Comparison of ENCODE assay signal across 12 mouse cellular contexts in genomic region chr11:54595905-54596555, GRCm38 (mm10).
DNase-seq lines count a peak whose midpoint lies in the region; TF ChIP-seq lines count a peak whose summit lies in the region.
"Had no signal": no experiment of that assay in that cellular context is flagged by ENCODE, and none has a peak within 500 bp of the region (broad histone marks: within the 10 kb centered on the region; RNA-seq: fewer than 3 reads in every experiment).

No protein-coding gene starts in this region.

- TF ChIP-seq POLR2A in cortical plate, adult 2 months (IDR thresholded peaks at IDR 0.05; ENCODE audit: extremely low read depth, insufficient read depth, low read length): peak; percentile 31; the same call in 1 of the 2 replicates

- peak in 1 of 2 experiments; percentile 19 for DNase-seq in left cerebral cortex, adult 2 months (ENCODE audit: extremely low spot score in 1 of 2, low spot score in 2 of 2)
- no peak for DNase-seq in left cerebral cortex, postnatal 10 days (ENCODE audit: extremely low spot score in 1 of 2, low spot score in 2 of 2)
- DNase-seq in left cerebral cortex, postnatal 25 days (ENCODE audit: low spot score in 2 of 2): peak; percentile 35 to 47
- DNase-seq in retina, postnatal 1 day: peak; percentile 31
- no peak for DNase-seq in natural killer cell, adult 2 months (ENCODE audit: low spot score in 2 of 2)
- no peak for DNase-seq in adrenal gland, postnatal 14 days
- DNase-seq in lung, postnatal 14 days: no peak
- DNase-seq: kidney, postnatal 14 days; spleen, adult 18-20 months had no signal

- no peaks in the 10 kb centered on the region; the same call in 1 of the 2 replicates for H3K4me1 ChIP-seq in cortical plate, adult 2 months (ENCODE audit: control insufficient read depth, insufficient read depth, low read length)

- peak overlapping the region; percentile 60 for H3K27ac ChIP-seq in left cerebral cortex, adult 2 months
- peak overlapping the region; percentile 87 for H3K27ac ChIP-seq in cortical plate, adult 2 months (ENCODE audit: insufficient read depth, low read length)
- H3K27ac ChIP-seq: liver, embryonic 12.5 days had no signal

- intact Hi-C loops in left cerebral cortex, adult 2 months (cut with DNase I): no loop called here
- intact Hi-C loops in left cerebral cortex, postnatal 10 days (cut with DNase I): no loop called here
- intact Hi-C loops in left cerebral cortex, postnatal 25 days (cut with DNase I): no loop called here

- H3K4me3 ChIP-seq in left cerebral cortex, adult 2 months: peak overlapping the region; percentile 45
- peak overlapping the region; percentile 72 for H3K4me3 ChIP-seq in cortical plate, adult 2 months (ENCODE audit: insufficient read depth, low read length)
- H3K4me3 ChIP-seq: liver, embryonic 12.5 days; megakaryocyte, embryonic 14.5 days had no signal

- no peak for TF ChIP-seq CTCF in left cerebral cortex, adult 2 months (IDR thresholded peaks at IDR 0.05)
- no peak for TF ChIP-seq CTCF in cortical plate, adult 2 months (IDR thresholded peaks at IDR 0.05; ENCODE audit: extremely low read depth, insufficient read depth, low read length)

Comparison
In these comparisons a context has a peak if more than half of its experiments do, and no peak if none do; other contexts are left out.
1. DNase-seq: peak in left cerebral cortex, postnatal 25 days (2 of 2) and retina, postnatal 1 day (single experiment); none in left cerebral cortex, postnatal 10 days (0 of 2), natural killer cell, adult 2 months (0 of 2), adrenal gland, postnatal 14 days (single experiment) and lung, postnatal 14 days (single experiment).